Mouse (Mus musculus): ENCODE data around the gene Olfr283. TPM values are rescaled to one million over a fixed set of nuclear protein-coding genes. Genes with fewer than 3 reads are reported as not detected.

The Olfr283 gene
- total and polyA plus RNA-seq, 3 experiments, result 0.11 to 0.46 TPM; not detected in 1

DNA sequence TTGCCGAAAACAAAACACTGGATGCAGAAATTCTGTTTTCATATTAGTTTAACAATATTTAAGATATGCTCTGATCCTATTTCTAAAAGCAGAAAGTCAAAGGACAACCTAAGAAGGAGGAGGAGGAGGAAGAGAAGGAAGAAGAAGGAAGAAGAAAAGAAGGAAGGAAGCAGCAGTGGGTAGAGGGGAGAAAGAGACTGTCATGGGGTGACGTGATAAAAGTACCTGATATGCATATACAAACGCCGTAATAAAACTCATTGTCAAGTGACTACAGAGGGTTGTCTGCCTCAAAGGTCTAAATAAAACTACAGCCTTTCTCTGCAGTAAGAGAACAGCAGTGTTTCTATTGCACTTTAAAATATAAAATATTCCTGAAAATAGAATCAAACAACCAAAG is 35.2 kb upstream of the Olfr283 start (continued):
- no peak for TF ChIP-seq POLR2AphosphoS2 (IDR thresholded peaks at IDR 0.05; ENCODE audit: low read length)
- TF ChIP-seq POLR2AphosphoS5 (IDR thresholded peaks at IDR 0.05; ENCODE audit: borderline replicate concordance, low read depth, low read length), result no peak
- TF ChIP-seq ELF1 (IDR thresholded peaks at IDR 0.05; ENCODE audit: low read depth, low read length), result 0 out of 2 replicates have a peak, but pooled peaks have one; percentile 35
- TF ChIP-seq HCFC1 (IDR thresholded peaks at IDR 0.05; ENCODE audit: low read depth, low read length), result 0 out of 2 replicates have a peak, but pooled peaks have one; percentile 22
- TF ChIP-seq MAZ (IDR thresholded peaks at IDR 0.05; ENCODE audit: low read depth, low read length), result no peak
- no peak for TF ChIP-seq USF2 (IDR thresholded peaks at IDR 0.05; ENCODE audit: borderline replicate concordance in 1 of 2, insufficient read depth in 1 of 2, low read depth in 1 of 2, low read length in 2 of 2)
- no peak for TF ChIP-seq ZKSCAN1 (IDR thresholded peaks at IDR 0.05; ENCODE audit: low read depth, low read length)
- TF ChIP-seq TCF12 (IDR thresholded peaks at IDR 0.05; ENCODE audit: low read depth, low read length), result peak; percentile 46; the same call in 1 of the 2 replicates
- TF ChIP-seq MYC (IDR thresholded peaks at IDR 0.05; ENCODE audit: low read depth, low read length), result no peak
- TF ChIP-seq NELFE (IDR thresholded peaks at IDR 0.05; ENCODE audit: low read depth, low read length), result no peak
- TF ChIP-seq CHD2 (IDR thresholded peaks at IDR 0.05; ENCODE audit: low read length), result no peak
- no peak for TF ChIP-seq ZC3H11A (IDR thresholded peaks at IDR 0.05; ENCODE audit: low read depth, low read length)
- TF ChIP-seq ZNF384 (IDR thresholded peaks at IDR 0.05; ENCODE audit: low read depth, low read length), result no peak
- TF ChIP-seq RCOR1 (IDR thresholded peaks at IDR 0.05; ENCODE audit: low read depth, low read length), result no peak
- TF ChIP-seq TBP (IDR thresholded peaks at IDR 0.05; ENCODE audit: low read depth, low read length), result no peak
- no peak for TF ChIP-seq USF1 (IDR thresholded peaks at IDR 0.05; ENCODE audit: low read depth, low read length)

- TF ChIP-seq TBP (IDR thresholded peaks at IDR 0.05; ENCODE audit: low read depth, low read length), result 0 out of 2 replicates have a peak, but pooled peaks have one; percentile 39
- peak; percentile 80; the same call in 1 of the 2 replicates for TF ChIP-seq MAFK (IDR thresholded peaks at IDR 0.05; ENCODE audit: borderline replicate concordance, low read depth, low read length)
- peak; percentile 34; the same call in 1 of the 2 replicates for TF ChIP-seq ELF1 (IDR thresholded peaks at IDR 0.05; ENCODE audit: low read depth, low read length)
- TF ChIP-seq SIN3A (IDR thresholded peaks at IDR 0.05; ENCODE audit: low read length), result peak; percentile 83
- peak; percentile 26; the same call in 1 of the 2 replicates for TF ChIP-seq CHD2 (IDR thresholded peaks at IDR 0.05; ENCODE audit: low read length)
- TF ChIP-seq MYB (IDR thresholded peaks at IDR 0.05; ENCODE audit: low read depth, low read length), result peak; percentile 72
- TF ChIP-seq ZNF384 (IDR thresholded peaks at IDR 0.05; ENCODE audit: low read depth, low read length), result no peak
- TF ChIP-seq POLR2AphosphoS5 (IDR thresholded peaks at IDR 0.05; ENCODE audit: borderline replicate concordance, low read depth, low read length), result no peak
- peak; percentile 31; the same call in 1 of the 2 replicates for TF ChIP-seq JUND (IDR thresholded peaks at IDR 0.05; ENCODE audit: low read depth, low read length)
- TF ChIP-seq RCOR1 (IDR thresholded peaks at IDR 0.05; ENCODE audit: low read depth, low read length), result peak; percentile 95
- 0 out of 4 replicates have a peak, but pooled peaks of 1 of the 2 experiments have one; percentile 39 for TF ChIP-seq POLR2A (IDR thresholded peaks at IDR 0.05; ENCODE audit: control insufficient read depth in 1 of 2, insufficient read depth in 1 of 2, low read depth in 1 of 2, low read length in 2 of 2, poor library complexity in 1 of 2)
- peak; percentile 67; the same call in 1 of the 2 replicates for TF ChIP-seq BHLHE40 (IDR thresholded peaks at IDR 0.05; ENCODE audit: borderline replicate concordance, low read depth, low read length)
- TF ChIP-seq GATA1 (IDR thresholded peaks at IDR 0.05; ENCODE audit: low read depth, low read length), result peak; percentile 97
- TF ChIP-seq HCFC1 (IDR thresholded peaks at IDR 0.05; ENCODE audit: low read depth, low read length), result peak; percentile 40; the same call in 1 of the 2 replicates
- peak in 1 of 3 experiments; percentile 18; a peak in 2 of 6 replicates for TF ChIP-seq CTCF (IDR thresholded peaks at IDR 0.05 in 2 of 3, conservative IDR thresholded peaks at IDR 0.05 in 1 of 3; ENCODE audit: control insufficient read depth in 1 of 3, insufficient read depth in 1 of 3, low read depth in 2 of 3, low read length in 3 of 3, poor library complexity in 1 of 3, severe bottlenecking in 1 of 3)
- no peak for TF ChIP-seq GABPA (IDR thresholded peaks at IDR 0.05; ENCODE audit: low read depth, low read length)
- peak; percentile 78 for TF ChIP-seq TAL1 (IDR thresholded peaks at IDR 0.05; ENCODE audit: low read length)
- TF ChIP-seq ETS1 (IDR thresholded peaks at IDR 0.05; ENCODE audit: low read depth, low read length), result peak; percentile 86
- TF ChIP-seq ZKSCAN1 (IDR thresholded peaks at IDR 0.05; ENCODE audit: low read depth, low read length), result no peak
- TF ChIP-seq SMC3 (IDR thresholded peaks at IDR 0.05; ENCODE audit: low read depth, low read length), result no peak
- TF ChIP-seq MYC (IDR thresholded peaks at IDR 0.05; ENCODE audit: low read depth, low read length), result peak; percentile 64
- TF ChIP-seq MEF2A (IDR thresholded peaks at IDR 0.05; ENCODE audit: extremely low read depth, insufficient replicate concordance, low read depth, low read length, poor library complexity, severe bottlenecking), result peak; percentile 94; the same call in 1 of the 2 replicates
- TF ChIP-seq NRF1 (IDR thresholded peaks at IDR 0.05; ENCODE audit: insufficient read depth, low read depth, low read length, poor library complexity, severe bottlenecking), result peak; percentile 62
- TF ChIP-seq TCF12 (IDR thresholded peaks at IDR 0.05; ENCODE audit: low read depth, low read length), result peak; percentile 96
- TF ChIP-seq EP300 (IDR thresholded peaks at IDR 0.05; ENCODE audit: low read depth in 1 of 2, low read length in 2 of 2), result peak; percentile 95 to 97
- Histone ChIP-seq H3K4me1 (ENCODE audit: control insufficient read depth in 1 of 2, insufficient read depth in 2 of 2, low read length in 2 of 2) (peaks cover 18 to 30% of the 10 kb centered on the region in 2 experiments), H3K9ac (ENCODE audit: control insufficient read depth, low read depth, low read length, poor library complexity, severe bottlenecking) (no peak overlapping the region), H3K27me3 (ENCODE audit: control insufficient read depth in 1 of 2, insufficient read depth in 2 of 2, low read length in 2 of 2) (no peaks in the 10 kb centered on the region; a peak in 1 of 4 replicates), H3K79me2 (ENCODE audit: control insufficient read depth, insufficient read depth, low read length, poor library complexity) (no peaks in the 10 kb centered on the region), H3K9me3 (replicated peaks; ENCODE audit: insufficient read depth, low read length) (no peaks in the 10 kb centered on the region), H3K27ac (ENCODE audit: control insufficient read depth, low read depth, low read length) (peak overlapping the region; percentile 76), H3K36me3 (ENCODE audit: control insufficient read depth in 1 of 2, insufficient read depth in 2 of 2, low read length in 2 of 2) (peaks cover 0 to 15% of the 10 kb centered on the region in 2 experiments; a peak in 2 of 4 replicates), H3K4me3 (ENCODE audit: control insufficient read depth in 1 of 2, insufficient read depth in 1 of 2, low read depth in 2 of 2, low read length in 2 of 2) (peak overlapping the region in 1 of 2 experiments; percentile 31; a peak in 2 of 4 replicates)
- DNase-seq (ENCODE audit: low read depth, low spot score), result peak; percentile 93
Measured at GRCm38 (mm10) chr15:98410249-98410648, 29.5 kb upstream of the Olfr283 start.
